Mouse (Mus musculus) cortical plate, adult 2 months (tissue): ENCODE measurements around the gene Wdr3.

ENCODE experiments used
- CTCF ChIP-seq: fragments of 200-500 bp; IDR thresholded peaks from 2 replicates; pipeline ENCODE4 v1.5.1; 2011; ENCODE audit warnings: mild to moderate bottlenecking, control low read depth, low read length; ENCODE audit not compliant: insufficient read depth; ENCODE audit errors: extremely low read depth
- POLR2A ChIP-seq: fragments of 200-500 bp; IDR thresholded peaks from 2 replicates; pipeline ENCODE4 v1.6.1; 2011; ENCODE audit warnings: mild to moderate bottlenecking, low read length, control low read depth; ENCODE audit not compliant: insufficient read depth; ENCODE audit errors: extremely low read depth

DNA sequence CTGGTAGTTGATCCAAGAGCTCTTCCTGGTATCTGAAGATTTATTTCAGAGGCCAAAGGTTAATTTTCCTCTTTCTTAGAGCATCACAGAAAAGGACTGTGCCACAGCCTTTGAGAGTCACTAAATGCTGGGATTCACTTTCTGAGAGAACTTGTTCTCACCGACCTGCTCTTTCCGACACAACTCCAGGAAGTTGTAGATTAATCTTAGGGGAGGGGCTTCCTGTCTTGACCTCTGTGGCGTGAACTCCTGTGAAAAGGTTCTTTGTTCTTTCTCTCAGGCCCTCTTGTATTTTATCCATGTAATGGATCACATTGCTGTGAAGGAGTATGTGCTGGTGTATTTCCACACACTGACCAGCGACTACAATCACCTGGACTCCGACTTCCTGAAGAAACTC is 32.0 kb upstream of the Wdr3 start:
- TF ChIP-seq CTCF: no peak
- TF ChIP-seq POLR2A: no peak
